Mouse (Mus musculus) spleen, postnatal 10 days (tissue): ENCODE measurements around the gene Taar7b.

Source experiments
- DNase-seq, 2 experiments: peaks; one replicate each; pipeline ENCODE4 v3.0.0; 2021 to 2022; ENCODE audit warnings: low spot score in 2 of 2

The Taar7b gene

GRCm38 (mm10) chr10:23999639-24000038, at the start of gene Taar7b:
TSS of gene Taar7b (plus strand) at chr10:23999939.
- DNase-seq, result no peak

- DNase-seq, result no peak
Observed at GRCm38 (mm10) chr10:23951714-23952113, 48.0 kb upstream of the Taar7b start.

- DNase-seq, result no peak
Observed at GRCm38 (mm10) chr10:23959071-23959470, 40.7 kb upstream of the Taar7b start.

- no peak for DNase-seq
Observed at GRCm38 (mm10) chr10:23960444-23960915, 39.3 kb upstream of the Taar7b start, which contains the start of gene Taar4. TSS of gene Taar4 (plus strand) at chr10:23960494.

GRCm38 (mm10) chr10:23963444-23963843, 36.3 kb upstream of the Taar7b start:
- DNase-seq, result no peak

GRCm38 (mm10) chr10:23964921-23965610, 34.7 kb upstream of the Taar7b start:
- DNase-seq, result no peak

- no peak for DNase-seq
Observed at GRCm38 (mm10) chr10:23970656-23971165, 29.0 kb upstream of the Taar7b start, which contains the start of gene Taar5. TSS of gene Taar5 (plus strand) at chr10:23970706.

GRCm38 (mm10) chr10:23971256-23971655, 28.5 kb upstream of the Taar7b start:
- DNase-seq, result no peak

- no peak for DNase-seq
Observed at GRCm38 (mm10) chr10:23977958-23978357, 21.8 kb upstream of the Taar7b start.

GRCm38 (mm10) chr10:23978901-23979705, 20.6 kb upstream of the Taar7b start:
- DNase-seq, result peak; percentile 20 to 66

- no peak for DNase-seq
Observed at GRCm38 (mm10) chr10:23985546-23985945, 14.2 kb upstream of the Taar7b start, which contains the start of gene Taar6. TSS of gene Taar6 (minus strand) at chr10:23985646.

GRCm38 (mm10) chr10:23986419-23986818, 13.3 kb upstream of the Taar7b start:
- DNase-seq, result no peak

GRCm38 (mm10) chr10:23993381-23993780, 6.4 kb upstream of the Taar7b start, which contains the start of gene Taar7a:
TSS of gene Taar7a (minus strand) at chr10:23993481.
- DNase-seq, result no peak

GRCm38 (mm10) chr10:24006442-24006841, 6.7 kb downstream of the Taar7b start:
- DNase-seq, result no peak

- no peak for DNase-seq
Observed at GRCm38 (mm10) chr10:24007034-24007433, 7.3 kb downstream of the Taar7b start.

GRCm38 (mm10) chr10:24008143-24008542, 8.4 kb downstream of the Taar7b start:
- DNase-seq, result no peak

GRCm38 (mm10) chr10:24026922-24027321, 27.2 kb downstream of the Taar7b start, which contains the start of gene Taar7d:
TSS of gene Taar7d (plus strand) at chr10:24027222.
- no peak for DNase-seq

GRCm38 (mm10) chr10:24031347-24031746, 31.6 kb downstream of the Taar7b start:
- no peak for DNase-seq

GRCm38 (mm10) chr10:24037314-24037713, 37.6 kb downstream of the Taar7b start, which contains the start of gene Taar7e:
TSS of gene Taar7e (plus strand) at chr10:24037614.
- DNase-seq, result no peak

- DNase-seq, result no peak
Observed at GRCm38 (mm10) chr10:24040120-24040869, 40.6 kb downstream of the Taar7b start.

GRCm38 (mm10) chr10:24049210-24049609, 49.5 kb downstream of the Taar7b start, which contains the start of gene Taar7f:
TSS of gene Taar7f (plus strand) at chr10:24049510.
- no peak for DNase-seq
